Mouse (Mus musculus) cerebellum, adult 2 months (tissue): ENCODE data around the gene Kdm2a.

Experiments
- CTCF ChIP-seq: fragments of 200-500 bp; IDR thresholded peaks from 2 replicates; pipeline ENCODE4 v1.5.1; 2011; ENCODE audit warnings: low read depth, mild to moderate bottlenecking, control low read depth, low read length, moderate library complexity, borderline replicate concordance; ENCODE audit not compliant: insufficient read depth
- POLR2A ChIP-seq: fragments of 200-500 bp; IDR thresholded peaks from 2 replicates; pipeline ENCODE4 v1.6.1; 2011; ENCODE audit warnings: low read length, control low read depth, borderline replicate concordance; ENCODE audit not compliant: insufficient read depth

- TF ChIP-seq CTCF, result no peak
- no peak for TF ChIP-seq POLR2A
Measured at GRCm38 (mm10) chr19:4326881-4327280, 71.2 kb downstream of the Kdm2a start.
